Mouse (Mus musculus): ENCODE measurements around the gene Kcnc3. TPM values are rescaled to one million over a fixed set of nuclear protein-coding genes. Genes with fewer than 3 reads are reported as not detected.

The Kcnc3 gene
- polyA plus RNA-seq, 1 experiment from 2014 or later: 1.5 TPM

GRCm38 (mm10) chr7:44625241-44626067 is 35.0 kb downstream of the Kcnc3 start:
- Histone ChIP-seq H3K9ac (ENCODE audit: low read length) (no peak overlapping the region), H3K9me3 (ENCODE audit: control insufficient read depth, low read length) (no peaks in the 10 kb centered on the region; the same call in 1 of the 2 replicates), H3K27ac (ENCODE audit: low read length) (no peak overlapping the region), H3K27me3 (ENCODE audit: control insufficient read depth, insufficient read depth, low read depth, low read length) (no peaks in the 10 kb centered on the region), H3K4me3 (ENCODE audit: low read length) (no peak overlapping the region), H3K4me1 (replicated peaks; ENCODE audit: control insufficient read depth, insufficient read depth, low read length) (no peaks in the 10 kb centered on the region; the same call in 1 of the 2 replicates), H3K4me2 (ENCODE audit: low read depth, low read length) (no peak overlapping the region), H3K36me3 (ENCODE audit: control insufficient read depth, insufficient read depth, low read length) (peaks cover 6% of the 10 kb centered on the region; the same call in 1 of the 2 replicates)
- 83% methylated on average over 13 of the region's 13 CpGs for WGBS
- ATAC-seq (ENCODE audit: low read depth): no peak

- Histone ChIP-seq H3K4me1 (replicated peaks; ENCODE audit: control insufficient read depth, insufficient read depth, low read length) (no peaks in the 10 kb centered on the region; the same call in 1 of the 2 replicates), H3K27ac (ENCODE audit: low read length) (no peak overlapping the region), H3K27me3 (ENCODE audit: control insufficient read depth, insufficient read depth, low read depth, low read length) (no peaks in the 10 kb centered on the region), H3K36me3 (ENCODE audit: control insufficient read depth, insufficient read depth, low read length) (peaks cover 6% of the 10 kb centered on the region; the same call in 1 of the 2 replicates), H3K9ac (ENCODE audit: low read length) (no peak overlapping the region), H3K4me2 (ENCODE audit: low read depth, low read length) (no peak overlapping the region), H3K9me3 (ENCODE audit: control insufficient read depth, low read length) (no peaks in the 10 kb centered on the region), H3K4me3 (ENCODE audit: low read length) (no peak overlapping the region)
- WGBS: 57% methylated on average over 1 of the region's 1 CpGs
- ATAC-seq (ENCODE audit: low read depth): no peak
Observed at GRCm38 (mm10) chr7:44626068-44626385, 35.6 kb downstream of the Kcnc3 start.

GRCm38 (mm10) chr7:44626966-44627365 is 36.5 kb downstream of the Kcnc3 start:
- Histone ChIP-seq H3K27ac (ENCODE audit: low read length) (no peak overlapping the region), H3K36me3 (ENCODE audit: control insufficient read depth, insufficient read depth, low read length) (peaks cover 6% of the 10 kb centered on the region; the same call in 1 of the 2 replicates), H3K4me2 (ENCODE audit: low read depth, low read length) (no peak overlapping the region), H3K27me3 (ENCODE audit: control insufficient read depth, insufficient read depth, low read depth, low read length) (no peaks in the 10 kb centered on the region), H3K9me3 (ENCODE audit: control insufficient read depth, low read length) (no peaks in the 10 kb centered on the region), H3K9ac (ENCODE audit: low read length) (no peak overlapping the region), H3K4me1 (replicated peaks; ENCODE audit: control insufficient read depth, insufficient read depth, low read length) (no peaks in the 10 kb centered on the region; the same call in 1 of the 2 replicates), H3K4me3 (ENCODE audit: low read length) (no peak overlapping the region)
- 83% methylated on average over 13 of the region's 13 CpGs for WGBS
- ATAC-seq (ENCODE audit: low read depth): no peak

GRCm38 (mm10) chr7:44628402-44629034 is 38.1 kb downstream of the Kcnc3 start:
- Histone ChIP-seq H3K27me3 (ENCODE audit: control insufficient read depth, insufficient read depth, low read depth, low read length) (no peaks in the 10 kb centered on the region), H3K9me3 (ENCODE audit: control insufficient read depth, low read length) (no peaks in the 10 kb centered on the region), H3K27ac (ENCODE audit: low read length) (no peak overlapping the region), H3K4me2 (ENCODE audit: low read depth, low read length) (no peak overlapping the region), H3K36me3 (ENCODE audit: control insufficient read depth, insufficient read depth, low read length) (peaks cover 2% of the 10 kb centered on the region; the same call in 1 of the 2 replicates), H3K4me3 (ENCODE audit: low read length) (no peak overlapping the region), H3K4me1 (replicated peaks; ENCODE audit: control insufficient read depth, insufficient read depth, low read length) (no peaks in the 10 kb centered on the region; the same call in 1 of the 2 replicates), H3K9ac (ENCODE audit: low read length) (no peak overlapping the region)
- WGBS: 83% methylated on average over 15 of the region's 15 CpGs
- ATAC-seq (ENCODE audit: low read depth): no peak

- ATAC-seq (ENCODE audit: low read depth): peak; percentile 95
- Histone ChIP-seq H3K9ac (ENCODE audit: low read length) (no peak overlapping the region), H3K4me2 (ENCODE audit: low read depth, low read length) (no peak overlapping the region), H3K4me1 (replicated peaks; ENCODE audit: control insufficient read depth, insufficient read depth, low read length) (no peaks in the 10 kb centered on the region; the same call in 1 of the 2 replicates), H3K27me3 (ENCODE audit: control insufficient read depth, insufficient read depth, low read depth, low read length) (no peaks in the 10 kb centered on the region), H3K4me3 (ENCODE audit: low read length) (no peak overlapping the region), H3K27ac (ENCODE audit: low read length) (no peak overlapping the region; the same call in 1 of the 2 replicates), H3K36me3 (ENCODE audit: control insufficient read depth, insufficient read depth, low read length) (peaks cover 2% of the 10 kb centered on the region; the same call in 1 of the 2 replicates), H3K9me3 (ENCODE audit: control insufficient read depth, low read length) (no peaks in the 10 kb centered on the region)
- WGBS: 37% methylated on average over 13 of the region's 13 CpGs
Observed at GRCm38 (mm10) chr7:44630437-44630836, 40.0 kb downstream of the Kcnc3 start.

- WGBS: 39% methylated on average over 13 of the region's 13 CpGs
- ATAC-seq (ENCODE audit: low read depth): no peak
- Histone ChIP-seq H3K4me2 (ENCODE audit: low read depth, low read length) (no peak overlapping the region), H3K4me3 (ENCODE audit: low read length) (no peak overlapping the region), H3K4me1 (replicated peaks; ENCODE audit: control insufficient read depth, insufficient read depth, low read length) (no peaks in the 10 kb centered on the region; the same call in 1 of the 2 replicates), H3K27ac (ENCODE audit: low read length) (no peak overlapping the region), H3K36me3 (ENCODE audit: control insufficient read depth, insufficient read depth, low read length) (no peaks in the 10 kb centered on the region), H3K9me3 (ENCODE audit: control insufficient read depth, low read length) (no peaks in the 10 kb centered on the region), H3K27me3 (ENCODE audit: control insufficient read depth, insufficient read depth, low read depth, low read length) (no peaks in the 10 kb centered on the region), H3K9ac (ENCODE audit: low read length) (no peak overlapping the region)
Observed at GRCm38 (mm10) chr7:44632676-44633075, 42.2 kb downstream of the Kcnc3 start.

GRCm38 (mm10) chr7:44633407-44633806 is 42.9 kb downstream of the Kcnc3 start:
- ATAC-seq (ENCODE audit: low read depth): no peak
- no peaks in the 10 kb centered on the region; the same call in 1 of the 2 replicates for H3K27me3 ChIP-seq (ENCODE audit: control insufficient read depth, insufficient read depth, low read depth, low read length)
- WGBS: 32% methylated on average over 15 of the region's 15 CpGs
- H3K4me1 ChIP-seq (replicated peaks; ENCODE audit: control insufficient read depth, insufficient read depth, low read length): no peaks in the 10 kb centered on the region; the same call in 1 of the 2 replicates
- no peak overlapping the region for H3K27ac ChIP-seq (ENCODE audit: low read length)
- H3K9ac ChIP-seq (ENCODE audit: low read length): no peak overlapping the region
- no peak overlapping the region for H3K4me3 ChIP-seq (ENCODE audit: low read length)
- H3K36me3 ChIP-seq (ENCODE audit: control insufficient read depth, insufficient read depth, low read length): no peaks in the 10 kb centered on the region
- no peaks in the 10 kb centered on the region for H3K9me3 ChIP-seq (ENCODE audit: control insufficient read depth, low read length)
- H3K4me2 ChIP-seq (ENCODE audit: low read depth, low read length): no peak overlapping the region

- H3K27ac ChIP-seq (ENCODE audit: low read length): no peak overlapping the region
- WGBS: 84% methylated on average over 9 of the region's 9 CpGs
- H3K4me1 ChIP-seq (replicated peaks; ENCODE audit: control insufficient read depth, insufficient read depth, low read length): no peaks in the 10 kb centered on the region
- no peaks in the 10 kb centered on the region; the same call in 1 of the 2 replicates for H3K36me3 ChIP-seq (ENCODE audit: control insufficient read depth, insufficient read depth, low read length)
- H3K9me3 ChIP-seq (ENCODE audit: control insufficient read depth, low read length): no peaks in the 10 kb centered on the region
- peaks cover 16% of the 10 kb centered on the region for H3K27me3 ChIP-seq (ENCODE audit: control insufficient read depth, insufficient read depth, low read depth, low read length)
- H3K4me3 ChIP-seq (ENCODE audit: low read length): no peak overlapping the region
- H3K9ac ChIP-seq (ENCODE audit: low read length): no peak overlapping the region
- ATAC-seq (ENCODE audit: low read depth): no peak
- H3K4me2 ChIP-seq (ENCODE audit: low read depth, low read length): no peak overlapping the region
Observed at GRCm38 (mm10) chr7:44636684-44637083, 46.2 kb downstream of the Kcnc3 start.

- H3K36me3 ChIP-seq (ENCODE audit: control insufficient read depth, insufficient read depth, low read length): no peaks in the 10 kb centered on the region; the same call in 1 of the 2 replicates
- H3K27me3 ChIP-seq (ENCODE audit: control insufficient read depth, insufficient read depth, low read depth, low read length): peaks cover 16% of the 10 kb centered on the region
Observed at GRCm38 (mm10) chr7:44638663-44639062, 48.2 kb downstream of the Kcnc3 start.

More at GRCm38 (mm10) chr7:44638663-44639062, 48.2 kb downstream of the Kcnc3 start:
- Histone ChIP-seq H3K4me3 (ENCODE audit: low read length) (no peak overlapping the region), H3K4me2 (ENCODE audit: low read depth, low read length) (no peak overlapping the region), H3K9me3 (ENCODE audit: control insufficient read depth, low read length) (no peaks in the 10 kb centered on the region), H3K9ac (ENCODE audit: low read length) (no peak overlapping the region), H3K4me1 (replicated peaks; ENCODE audit: control insufficient read depth, insufficient read depth, low read length) (no peaks in the 10 kb centered on the region), H3K27ac (ENCODE audit: low read length) (no peak overlapping the region)
- ATAC-seq (ENCODE audit: low read depth): no peak
- WGBS: 7% methylated on average over 16 of the region's 16 CpGs

Data from lung, embryonic 16.5 days (tissue).